Mouse (Mus musculus) right cerebral cortex, adult 18-20 months (tissue): ENCODE results near the gene Defb26.

Source experiments
- DNase-seq: peaks from one replicate; pipeline ENCODE4 v3.0.0; 2022; ENCODE audit warnings: mixed read lengths

Gene Defb26

DNA sequence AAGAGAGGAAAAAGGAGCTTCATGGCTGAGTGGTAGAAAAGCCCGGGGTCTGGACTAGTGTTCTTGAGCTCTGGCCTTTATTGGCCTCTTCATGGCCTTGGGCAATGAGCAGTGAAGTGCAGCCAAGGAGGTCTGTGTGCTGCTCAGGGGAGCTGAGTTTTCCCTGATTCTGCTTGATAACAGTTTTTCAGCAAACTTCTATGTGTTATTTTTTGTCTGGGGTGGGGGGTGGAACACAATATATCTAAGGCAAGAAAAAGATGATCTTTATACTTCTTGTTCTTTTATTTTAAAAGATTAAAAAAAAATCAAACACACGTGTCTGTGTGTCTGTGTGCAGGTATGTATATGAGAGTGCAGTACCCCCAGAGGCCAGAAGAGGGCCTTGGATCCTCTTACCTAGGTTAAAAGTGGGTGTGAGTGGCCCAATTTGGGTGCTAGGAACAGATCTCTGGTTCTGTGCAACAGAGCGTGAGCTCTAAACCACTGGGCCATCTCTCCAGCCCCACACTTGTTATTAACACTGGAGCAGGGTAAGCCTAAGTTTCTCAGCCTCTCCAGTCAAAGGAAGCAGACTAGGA is 46.8 kb downstream of the Defb26 start, which contains the start of gene Defb23:
Defb23 (minus strand) TSS at position 51 of the 581 bp plus-strand sequence.
- no peak for DNase-seq

GRCm38 (mm10) chr2:152459241-152459640 is 52.3 kb downstream of the Defb26 start:
- no peak for DNase-seq
